Mouse (Mus musculus) brain, embryonic 14.5 days (tissue): ENCODE measurements at regions not wholly inside any gene's neighbourhood (a gene's known extent, or its start where the extent isn't known, plus 50 kb on each side); places are given as distances from the start of the nearest gene placed in this dataset.

Experiments used
- CTCF ChIP-seq: fragments of 200-500 bp; IDR thresholded peaks from 2 replicates; pipeline ENCODE4 v1.5.1; 2012; ENCODE audit warnings: inconsistent platforms, mild to moderate bottlenecking, moderate library complexity, borderline replicate concordance; ENCODE audit not compliant: insufficient read depth, insufficient read length; ENCODE audit errors: extremely low read depth
- POLR2A ChIP-seq: fragments of 200-500 bp; IDR thresholded peaks from 2 replicates; pipeline ENCODE4 v1.6.1; 2012; ENCODE audit warnings: mild to moderate bottlenecking, inconsistent platforms, borderline replicate concordance; ENCODE audit not compliant: poor library complexity, insufficient read depth, insufficient read length, severe bottlenecking; ENCODE audit errors: extremely low read depth

- TF ChIP-seq POLR2A, result no peak
- TF ChIP-seq CTCF, result no peak
Measured at GRCm38 (mm10) chr10:43706001-43706988, 128.2 kb downstream of the Cd24a start.
